In the genomic region with DNA sequence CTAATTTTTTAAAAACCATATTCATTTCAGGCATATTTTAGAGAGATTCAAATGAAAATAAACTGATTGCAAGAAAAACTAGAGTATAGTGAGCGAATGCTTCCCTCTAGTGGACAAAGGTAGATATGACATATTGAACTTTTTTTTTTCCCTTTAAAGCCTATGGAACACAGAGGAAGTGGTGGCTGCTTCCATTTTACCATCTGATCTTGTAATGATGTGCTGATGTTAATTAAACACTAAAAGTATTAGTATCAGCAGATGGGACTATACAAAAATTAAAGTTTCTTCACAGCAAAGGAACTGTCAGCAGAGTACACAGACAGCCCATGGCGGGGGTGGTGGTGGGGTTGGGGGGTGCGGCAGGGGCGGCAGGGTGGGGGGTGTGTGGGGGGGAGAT, we compare ENCODE assay signal across 8 mouse cellular contexts. TPM values are rescaled to one million over a fixed set of nuclear protein-coding genes. Genes with fewer than 3 reads are reported as not detected.
A peak's percentile ranks its signal among the peaks of the same experiment; 100 is the strongest.
DNase-seq lines count a peak whose midpoint lies in the region; ATAC-seq and TF ChIP-seq lines count a peak whose summit lies in the region.
"Had no signal": no experiment of that assay in that cellular context is flagged by ENCODE, and none has a peak within 500 bp of the region (broad histone marks: within the 10 kb centered on the region; RNA-seq: fewer than 3 reads in every experiment).

No protein-coding gene starts in this region.

- no peak overlapping the region for H3K9ac ChIP-seq in hindbrain, embryonic 12.5 days
- H3K9ac ChIP-seq: limb, embryonic 15.5 days had no signal

- peak; percentile 43; the same call in 1 of the 2 replicates for ATAC-seq in hindbrain, embryonic 12.5 days (ENCODE audit: low FRiP score)

- no peaks in the 10 kb centered on the region for H3K4me1 ChIP-seq in lung, adult 2 months (ENCODE audit: control insufficient read depth, insufficient read depth, low read length)
- H3K4me1 ChIP-seq in hindbrain, embryonic 12.5 days = 0 out of 2 replicates have a peak, but pooled peaks cover 3% of the 10 kb centered on the region

- H3K27me3 ChIP-seq in hindbrain, embryonic 12.5 days = no peaks in the 10 kb centered on the region
- H3K27me3 ChIP-seq: limb, embryonic 15.5 days had no signal

- no peaks in the 10 kb centered on the region for H3K36me3 ChIP-seq in hindbrain, embryonic 12.5 days
- H3K36me3 ChIP-seq: limb, embryonic 15.5 days had no signal

- TF ChIP-seq CTCF in lung, adult 2 months (IDR thresholded peaks at IDR 0.05; ENCODE audit: insufficient read depth, low read length) = peak; percentile 23; the same call in 1 of the 2 replicates

- DNase-seq in lung, adult 2 months = no peak
- DNase-seq in lung, postnatal 4 days = no peak
- DNase-seq in adipocyte (ENCODE audit: low spot score) = peak; percentile 68
- DNase-seq in retina, postnatal 7 days (ENCODE audit: low read depth, low spot score) = peak; percentile 25
- DNase-seq in urinary bladder, postnatal 4 days (ENCODE audit: low spot score in 2 of 2) = no peak
- DNase-seq in gastrocnemius, adult 8-10 months (ENCODE audit: low spot score in 2 of 2) = no peak

- 48% methylated on average over 4 of the region's 4 CpGs for WGBS in lung, adult 2 months
- WGBS in hindbrain, embryonic 12.5 days = 64% methylated on average over 4 of the region's 4 CpGs

- no peaks in the 10 kb centered on the region for H3K9me3 ChIP-seq in hindbrain, embryonic 12.5 days (replicated peaks)
- H3K9me3 ChIP-seq: limb, embryonic 15.5 days had no signal

- H3K4me3 ChIP-seq in lung, adult 2 months (replicated peaks; ENCODE audit: extremely low read depth, low read depth, low read length) = no peak overlapping the region
- no peak overlapping the region for H3K4me3 ChIP-seq in hindbrain, embryonic 12.5 days
- H3K4me3 ChIP-seq: limb, embryonic 15.5 days had no signal

- no peak overlapping the region for H3K4me2 ChIP-seq in hindbrain, embryonic 12.5 days (replicated peaks)
- H3K4me2 ChIP-seq: limb, embryonic 15.5 days had no signal

- no peak overlapping the region for H3K27ac ChIP-seq in hindbrain, embryonic 12.5 days
- H3K27ac ChIP-seq: limb, embryonic 15.5 days had no signal

- TF ChIP-seq POLR2A in lung, adult 2 months (IDR thresholded peaks at IDR 0.05; ENCODE audit: borderline replicate concordance, extremely low read depth, low read depth, low read length) = no peak

RNA-seq across cellular contexts. Expression of gene Sptssb, which starts 48.3 kb away (rescaled TPM):
- 1.4 and 40.5 TPM in 2 replicates for polyA plus RNA-seq in lung, adult 2 months (2012; rRNA removed)
- polyA plus RNA-seq in hindbrain, embryonic 12.5 days (2016; fragmentation: Nextera tagmentation; extraction: Ambion mirVana) = 0.28 and 1.1 TPM in 2 replicates
- not detected for total RNA-seq in gastrocnemius, adult 8-10 months (2022)

Comparison
In these comparisons a context has a peak if more than half of its experiments do, and no peak if none do; other contexts are left out.
1. DNase-seq: peak in adipocyte (single experiment) and retina, postnatal 7 days (single experiment); none in lung, adult 2 months (single experiment), lung, postnatal 4 days (0 of 2), urinary bladder, postnatal 4 days (0 of 2) and gastrocnemius, adult 8-10 months (0 of 2).